Mouse (Mus musculus): ENCODE measurements around the gene Ly6g5c. TPM values are rescaled to one million over a fixed set of nuclear protein-coding genes. Genes with fewer than 3 reads are reported as not detected.
A peak's percentile ranks its signal among the peaks of the same experiment; 100 is the strongest.

Ly6g5c gene
- polyA plus RNA-seq, 1 experiment from 2014 or later: not detected

DNA sequence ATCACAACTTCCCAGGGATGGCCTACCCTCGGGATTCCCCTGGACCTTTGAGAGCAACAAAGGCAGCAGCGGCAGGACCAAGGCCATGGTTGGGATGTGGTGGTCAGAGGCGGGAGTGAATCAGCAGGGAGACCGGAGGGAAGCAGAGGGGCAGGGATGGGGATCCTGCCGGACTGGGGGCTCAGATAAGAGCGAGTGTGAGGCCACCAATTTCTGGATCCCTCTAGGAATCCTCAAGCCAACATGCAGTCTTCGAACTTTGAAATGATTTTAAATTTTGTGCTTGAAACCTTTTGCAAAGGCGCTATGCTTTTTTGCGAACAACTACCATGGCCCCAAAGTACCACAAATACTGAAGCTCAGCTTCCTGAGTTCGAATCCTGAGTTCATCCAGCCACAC, 42.0 kb upstream of the Ly6g5c start, which contains the start of gene Mpig6b:
Gene Mpig6b, minus strand, starts transcription at position 101 of the 400 bp plus-strand sequence.
- Histone ChIP-seq H3K4me1 (ENCODE audit: insufficient read depth, low read length) (peaks cover 24% of the 10 kb centered on the region), H3K4me2 (replicated peaks; ENCODE audit: low read depth, low read length) (peak within 1 kb of the TSS; percentile 59), H3K9me3 (ENCODE audit: low read length) (no peaks in the 10 kb centered on the region), H3K9ac (replicated peaks; ENCODE audit: low read length) (peak within 1 kb of the TSS; percentile 29), H3K27me3 (ENCODE audit: insufficient read depth, low read length) (0 out of 2 replicates have a peak, but pooled peaks cover 7% of the 10 kb centered on the region), H3K27ac (ENCODE audit: low read length) (peak within 1 kb of the TSS; percentile 56), H3K36me3 (ENCODE audit: insufficient read depth, low read length) (peaks cover 18% of the 10 kb centered on the region), H3K4me3 (ENCODE audit: low read length) (peak within 1 kb of the TSS; percentile 43)
- no peak for ATAC-seq (ENCODE audit: low FRiP score, low TSS enrichment)
- 48% methylated on average over 10 of the region's 10 CpGs for WGBS

DNA sequence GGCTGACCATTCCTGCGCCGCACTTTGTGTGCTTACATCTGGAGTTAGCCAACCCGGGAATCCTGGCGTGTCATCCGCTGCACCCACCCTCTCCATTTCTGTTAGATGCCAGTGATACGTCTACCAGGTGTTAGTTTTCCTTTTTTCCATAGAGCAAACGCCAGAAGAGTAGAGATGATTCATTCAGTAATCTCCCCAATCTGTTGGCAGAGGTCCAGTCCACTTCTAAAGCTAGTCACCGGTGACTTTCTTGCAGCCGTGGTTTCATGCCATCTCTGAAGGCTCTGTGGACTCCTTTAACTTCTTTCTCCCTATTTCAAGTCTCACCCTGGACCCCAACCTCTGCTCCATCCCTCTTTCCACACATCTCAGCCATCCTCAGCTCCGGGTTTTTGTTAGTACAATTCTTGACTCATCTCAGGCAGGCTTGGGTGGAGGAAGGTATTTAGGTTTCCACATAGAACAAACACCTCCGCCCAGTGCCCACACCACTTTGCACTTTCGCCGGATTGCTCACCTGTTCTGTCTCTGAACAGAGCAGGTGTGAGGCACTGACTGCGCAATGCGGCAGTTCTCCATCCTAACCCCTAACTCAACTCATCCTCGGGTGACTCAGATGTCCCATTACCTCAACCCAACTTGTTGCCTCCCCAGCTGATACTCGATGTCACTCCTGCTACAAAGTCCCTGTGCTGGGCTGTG, 39.7 kb upstream of the Ly6g5c start:
- H3K9ac ChIP-seq (replicated peaks; ENCODE audit: low read length): no peak overlapping the region
- WGBS: 79% methylated on average over 17 of the region's 17 CpGs

DNA sequence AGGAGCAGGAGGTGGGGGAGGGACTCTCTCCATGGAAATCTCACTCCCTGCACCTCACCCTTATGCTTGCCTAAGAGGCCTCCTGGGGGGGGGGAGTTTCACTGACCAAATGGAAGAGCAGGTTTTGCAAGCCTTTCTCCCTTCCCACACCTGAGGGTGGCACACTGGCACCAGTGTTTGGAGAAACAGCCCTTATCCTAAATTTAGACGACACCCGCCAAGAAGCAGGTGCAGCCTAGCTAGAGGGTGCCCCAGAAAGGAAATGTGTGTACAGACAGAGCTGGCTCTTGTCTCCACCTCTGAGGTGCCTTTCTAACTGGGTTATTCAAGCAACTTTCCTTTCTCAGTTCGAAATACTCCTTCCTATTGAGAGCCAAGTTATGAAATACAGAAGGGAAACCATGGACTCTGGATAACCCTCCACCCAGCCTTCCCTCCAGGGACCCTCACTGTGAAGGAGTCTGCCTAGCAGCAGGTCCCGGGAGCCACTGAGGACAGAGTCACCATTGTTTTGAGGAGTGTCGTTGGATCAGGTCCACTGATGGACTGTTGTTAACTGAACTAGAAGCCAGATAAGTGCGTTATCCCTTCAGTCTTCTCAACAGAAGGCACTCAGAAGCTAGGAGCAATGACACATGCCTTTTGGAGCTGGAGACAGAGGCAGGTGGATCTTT, 37.4 kb upstream of the Ly6g5c start:
- 66% methylated on average over 6 of the region's 6 CpGs for WGBS
- no peak overlapping the region for H3K4me3 ChIP-seq (ENCODE audit: low read length)
- H3K27ac ChIP-seq (ENCODE audit: low read length): no peak overlapping the region
- no peak overlapping the region for H3K9ac ChIP-seq (replicated peaks; ENCODE audit: low read length)
- H3K36me3 ChIP-seq (ENCODE audit: insufficient read depth, low read length): no peaks in the 10 kb centered on the region
- H3K4me1 ChIP-seq (ENCODE audit: insufficient read depth, low read length): peaks cover 15% of the 10 kb centered on the region
- H3K27me3 ChIP-seq (ENCODE audit: insufficient read depth, low read length): 0 out of 2 replicates have a peak, but pooled peaks cover 7% of the 10 kb centered on the region
- no peak for ATAC-seq (ENCODE audit: low FRiP score, low TSS enrichment)
- H3K4me2 ChIP-seq (replicated peaks; ENCODE audit: low read depth, low read length): no peak overlapping the region
- no peaks in the 10 kb centered on the region for H3K9me3 ChIP-seq (ENCODE audit: low read length)

More for the DNA sequence above, 39.7 kb upstream of the Ly6g5c start:
- Histone ChIP-seq H3K27ac (ENCODE audit: low read length) (no peak overlapping the region), H3K36me3 (ENCODE audit: insufficient read depth, low read length) (no peaks in the 10 kb centered on the region), H3K4me3 (ENCODE audit: low read length) (no peak overlapping the region), H3K27me3 (ENCODE audit: insufficient read depth, low read length) (0 out of 2 replicates have a peak, but pooled peaks cover 7% of the 10 kb centered on the region), H3K4me2 (replicated peaks; ENCODE audit: low read depth, low read length) (no peak overlapping the region), H3K4me1 (ENCODE audit: insufficient read depth, low read length) (peaks cover 26% of the 10 kb centered on the region), H3K9me3 (ENCODE audit: low read length) (no peaks in the 10 kb centered on the region)
- ATAC-seq (ENCODE audit: low FRiP score, low TSS enrichment): no peak

GRCm38 (mm10) chr17:35071454-35071853, 36.6 kb upstream of the Ly6g5c start:
- Histone ChIP-seq H3K4me1 (ENCODE audit: insufficient read depth, low read length) (peaks cover 18% of the 10 kb centered on the region), H3K9ac (replicated peaks; ENCODE audit: low read length) (no peak overlapping the region), H3K27me3 (ENCODE audit: insufficient read depth, low read length) (0 out of 2 replicates have a peak, but pooled peaks cover 2% of the 10 kb centered on the region), H3K36me3 (ENCODE audit: insufficient read depth, low read length) (no peaks in the 10 kb centered on the region), H3K9me3 (ENCODE audit: low read length) (no peaks in the 10 kb centered on the region), H3K27ac (ENCODE audit: low read length) (no peak overlapping the region; the same call in 1 of the 2 replicates), H3K4me2 (replicated peaks; ENCODE audit: low read depth, low read length) (no peak overlapping the region), H3K4me3 (ENCODE audit: low read length) (no peak overlapping the region)
- ATAC-seq (ENCODE audit: low FRiP score, low TSS enrichment): no peak
- 51% methylated on average over 9 of the region's 9 CpGs for WGBS

- ATAC-seq (ENCODE audit: low FRiP score, low TSS enrichment): no peak
- H3K9me3 ChIP-seq (ENCODE audit: low read length): no peaks in the 10 kb centered on the region
- H3K4me1 ChIP-seq (ENCODE audit: insufficient read depth, low read length): peaks cover 36% of the 10 kb centered on the region
- H3K27me3 ChIP-seq (ENCODE audit: insufficient read depth, low read length): no peaks in the 10 kb centered on the region
- H3K9ac ChIP-seq (replicated peaks; ENCODE audit: low read length): peak overlapping the region; percentile 26; the same call in 1 of the 2 replicates
- no peak overlapping the region for H3K4me3 ChIP-seq (ENCODE audit: low read length)
- H3K4me2 ChIP-seq (replicated peaks; ENCODE audit: low read depth, low read length): no peak overlapping the region
- 30% methylated on average over 17 of the region's 17 CpGs for WGBS
- H3K36me3 ChIP-seq (ENCODE audit: insufficient read depth, low read length): no peaks in the 10 kb centered on the region
- H3K27ac ChIP-seq (ENCODE audit: low read length): no peak overlapping the region
Measured at GRCm38 (mm10) chr17:35074097-35074496, 34.0 kb upstream of the Ly6g5c start.

- H3K9ac ChIP-seq (replicated peaks; ENCODE audit: low read length): peak within 1 kb of the TSS; percentile 72
Measured at GRCm38 (mm10) chr17:35076507-35077176, 31.4 kb upstream of the Ly6g5c start, which contains the start of gene Ly6g6e. Gene Ly6g6e, plus strand, starts transcription at chr17:35076902.

DNA sequence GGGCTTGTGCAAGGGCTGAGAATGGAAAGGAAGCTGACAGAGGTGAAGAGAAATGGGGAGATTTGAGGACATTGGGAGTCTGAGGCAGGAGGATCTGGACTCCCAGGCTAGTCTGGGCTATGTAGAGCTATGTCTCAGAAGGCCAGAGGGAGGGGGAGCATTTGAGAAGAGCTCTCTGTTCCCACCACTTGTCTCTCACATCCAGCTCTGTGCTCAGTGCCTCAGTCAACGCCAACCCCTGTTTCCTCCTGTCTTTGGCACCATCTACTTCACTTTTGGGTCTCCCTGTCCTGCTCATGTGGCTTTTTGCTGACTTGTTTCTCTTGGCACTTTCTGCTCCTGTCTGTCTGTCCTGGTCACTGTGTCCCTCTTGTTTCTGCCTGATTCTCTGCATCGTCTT, 30.8 kb upstream of the Ly6g5c start:
- no peaks in the 10 kb centered on the region for H3K36me3 ChIP-seq (ENCODE audit: insufficient read depth, low read length)
- peak overlapping the region; percentile 43 for H3K4me3 ChIP-seq (ENCODE audit: low read length)
- 0 out of 2 replicates have a peak, but pooled peaks have one; percentile 33 for ATAC-seq (ENCODE audit: low FRiP score, low TSS enrichment)
- H3K27ac ChIP-seq (ENCODE audit: low read length): peak overlapping the region; percentile 77
- no peaks in the 10 kb centered on the region for H3K27me3 ChIP-seq (ENCODE audit: insufficient read depth, low read length)
- peak overlapping the region; percentile 72 for H3K9ac ChIP-seq (replicated peaks; ENCODE audit: low read length)
- H3K4me1 ChIP-seq (ENCODE audit: insufficient read depth, low read length): peaks cover 27% of the 10 kb centered on the region
- peak overlapping the region; percentile 67 for H3K4me2 ChIP-seq (replicated peaks; ENCODE audit: low read depth, low read length)
- 18% methylated on average over 2 of the region's 2 CpGs for WGBS
- no peaks in the 10 kb centered on the region for H3K9me3 ChIP-seq (ENCODE audit: low read length)

More at GRCm38 (mm10) chr17:35076507-35077176, 31.4 kb upstream of the Ly6g5c start, which contains the start of gene Ly6g6e:
- H3K36me3 ChIP-seq (ENCODE audit: insufficient read depth, low read length): no peaks in the 10 kb centered on the region
- peak within 1 kb of the TSS; percentile 43 for H3K4me3 ChIP-seq (ENCODE audit: low read length)
- peak within 1 kb of the TSS; percentile 67 for H3K4me2 ChIP-seq (replicated peaks; ENCODE audit: low read depth, low read length)
- H3K27ac ChIP-seq (ENCODE audit: low read length): peak within 1 kb of the TSS; percentile 77
- no peak for ATAC-seq (ENCODE audit: low FRiP score, low TSS enrichment)
- no peaks in the 10 kb centered on the region for H3K9me3 ChIP-seq (ENCODE audit: low read length)
- H3K27me3 ChIP-seq (ENCODE audit: insufficient read depth, low read length): no peaks in the 10 kb centered on the region
- H3K4me1 ChIP-seq (ENCODE audit: insufficient read depth, low read length): peaks cover 33% of the 10 kb centered on the region
- WGBS: 30% methylated on average over 10 of the region's 10 CpGs

DNA sequence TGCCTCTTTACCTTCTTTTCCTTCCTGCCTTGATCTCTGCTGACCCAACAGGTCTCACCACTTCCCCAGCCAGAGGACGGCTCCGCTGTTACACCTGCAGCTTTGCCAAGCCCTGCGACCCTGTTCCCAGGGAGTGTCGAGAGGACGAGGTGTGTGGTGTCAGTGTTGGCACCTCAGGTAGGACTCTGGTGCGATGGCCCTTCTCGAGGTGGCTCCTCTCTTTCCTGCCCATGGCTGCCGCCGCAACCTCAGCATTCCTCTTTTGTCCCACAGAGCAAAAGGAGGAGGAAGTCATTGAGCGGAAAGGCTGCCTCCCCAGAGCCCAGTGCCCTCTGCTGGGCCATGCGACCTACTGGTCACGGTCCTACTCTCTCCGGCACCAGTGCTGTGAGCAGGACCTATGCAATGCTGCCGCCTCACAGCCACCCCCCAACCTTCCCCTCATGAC, 30.3 kb upstream of the Ly6g5c start, which contains the start of gene Ly6g6d:
Gene Ly6g6d, minus strand, starts transcription at position 280 of the 448 bp plus-strand sequence.
- ATAC-seq (ENCODE audit: low FRiP score, low TSS enrichment): peak; percentile 87
- peaks cover 27% of the 10 kb centered on the region for H3K4me1 ChIP-seq (ENCODE audit: insufficient read depth, low read length)
- no peaks in the 10 kb centered on the region for H3K27me3 ChIP-seq (ENCODE audit: insufficient read depth, low read length)
- peak within 1 kb of the TSS; percentile 72 for H3K9ac ChIP-seq (replicated peaks; ENCODE audit: low read length)
- H3K36me3 ChIP-seq (ENCODE audit: insufficient read depth, low read length): no peaks in the 10 kb centered on the region
- H3K9me3 ChIP-seq (ENCODE audit: low read length): no peaks in the 10 kb centered on the region
- H3K4me2 ChIP-seq (replicated peaks; ENCODE audit: low read depth, low read length): peak within 1 kb of the TSS; percentile 67
- WGBS: 2% methylated on average over 14 of the region's 14 CpGs
- peak within 1 kb of the TSS; percentile 77 for H3K27ac ChIP-seq (ENCODE audit: low read length)
- peak within 1 kb of the TSS; percentile 43 for H3K4me3 ChIP-seq (ENCODE audit: low read length)

GRCm38 (mm10) chr17:35079778-35080177, 28.3 kb upstream of the Ly6g5c start:
- Histone ChIP-seq H3K36me3 (ENCODE audit: insufficient read depth, low read length) (no peaks in the 10 kb centered on the region), H3K4me3 (ENCODE audit: low read length) (no peak overlapping the region), H3K4me2 (replicated peaks; ENCODE audit: low read depth, low read length) (no peak overlapping the region), H3K27me3 (ENCODE audit: insufficient read depth, low read length) (no peaks in the 10 kb centered on the region), H3K4me1 (ENCODE audit: insufficient read depth, low read length) (peaks cover 21% of the 10 kb centered on the region), H3K9ac (replicated peaks; ENCODE audit: low read length) (no peak overlapping the region), H3K9me3 (ENCODE audit: low read length) (no peaks in the 10 kb centered on the region), H3K27ac (ENCODE audit: low read length) (no peak overlapping the region)
- WGBS: 66% methylated on average over 9 of the region's 9 CpGs
- no peak for ATAC-seq (ENCODE audit: low FRiP score, low TSS enrichment)
